Mouse (Mus musculus): ENCODE results near the gene Rassf1. TPM values are rescaled to one million over a fixed set of nuclear protein-coding genes. Genes with fewer than 3 reads are reported as not detected.
A peak's percentile ranks its signal among the peaks of the same experiment; 100 is the strongest.

Gene Rassf1
- polyA plus RNA-seq, 1 experiment, result 50.8 TPM

DNA sequence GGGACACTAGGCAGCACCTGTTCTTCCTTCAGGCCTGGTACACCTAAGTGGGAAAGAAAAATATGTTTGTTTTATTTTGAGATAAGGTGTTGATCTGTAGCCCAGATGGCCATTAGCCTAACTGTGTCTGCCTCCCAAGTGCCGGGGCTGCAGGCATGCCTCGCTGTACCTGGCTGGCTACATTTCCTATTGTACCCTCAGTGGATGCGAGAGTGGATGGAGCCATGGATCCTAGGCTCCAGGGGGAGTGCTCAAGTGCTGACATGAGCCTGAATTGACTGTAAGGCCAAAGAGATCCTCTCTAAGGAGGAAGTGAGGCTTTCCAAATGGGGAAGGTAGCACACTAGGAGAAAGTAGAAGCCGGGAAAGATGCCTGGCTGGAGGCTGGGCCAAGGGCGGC, 3.4 kb upstream of the Rassf1 start:
- Histone ChIP-seq H3K4me1 (replicated peaks; ENCODE audit: control insufficient read depth, insufficient read depth, low read length) (peaks cover 48% of the 10 kb centered on the region), H3K27ac (ENCODE audit: control insufficient read depth, insufficient read depth, low read length) (no peak overlapping the region), H3K27me3 (ENCODE audit: control insufficient read depth, insufficient read depth, low read length) (no peaks in the 10 kb centered on the region), H3K4me3 (ENCODE audit: control insufficient read depth, insufficient read depth, low read length) (no peak overlapping the region), H3K36me3 (ENCODE audit: control insufficient read depth, insufficient read depth, low read length) (no peaks in the 10 kb centered on the region)
- DNase-seq, result no peak
- TF ChIP-seq CTCF (IDR thresholded peaks at IDR 0.05; ENCODE audit: borderline replicate concordance, control insufficient read depth, extremely low read depth, insufficient read depth, low read length, poor library complexity) (no peak), POLR2A (IDR thresholded peaks at IDR 0.05; ENCODE audit: control insufficient read depth, extremely low read depth, insufficient read depth, low read length, poor library complexity) (no peak)
- WGBS, result 93% methylated on average over 5 of the region's 5 CpGs

DNA sequence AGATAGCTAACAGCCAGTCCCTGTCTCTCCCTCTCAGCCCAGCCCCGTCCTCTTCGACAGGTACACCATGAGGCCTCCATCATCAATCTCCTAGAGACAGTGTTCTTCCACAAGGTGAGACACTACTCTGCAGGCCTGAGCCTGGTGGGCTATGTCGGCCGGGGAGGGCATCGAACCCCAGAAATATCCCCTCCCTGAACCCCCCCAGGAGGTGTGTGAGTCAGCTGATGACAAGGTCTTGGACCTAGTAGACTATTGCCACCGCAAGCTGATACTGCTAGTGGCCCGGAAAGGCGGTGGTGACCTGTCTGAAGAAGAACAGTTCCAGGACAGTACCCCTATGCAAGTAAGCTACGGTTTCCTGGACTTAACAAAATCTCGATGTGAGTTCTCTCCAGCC, 2.5 kb upstream of the Rassf1 start:
- Histone ChIP-seq H3K36me3 (ENCODE audit: control insufficient read depth, insufficient read depth, low read length) (no peaks in the 10 kb centered on the region), H3K4me3 (ENCODE audit: control insufficient read depth, insufficient read depth, low read length) (no peak overlapping the region), H3K27ac (ENCODE audit: control insufficient read depth, insufficient read depth, low read length) (no peak overlapping the region), H3K4me1 (replicated peaks; ENCODE audit: control insufficient read depth, insufficient read depth, low read length) (peaks cover 57% of the 10 kb centered on the region), H3K27me3 (ENCODE audit: control insufficient read depth, insufficient read depth, low read length) (no peaks in the 10 kb centered on the region)
- no peak for DNase-seq
- no peak for TF ChIP-seq CTCF (IDR thresholded peaks at IDR 0.05; ENCODE audit: borderline replicate concordance, control insufficient read depth, extremely low read depth, insufficient read depth, low read length, poor library complexity)
- TF ChIP-seq POLR2A (IDR thresholded peaks at IDR 0.05; ENCODE audit: control insufficient read depth, extremely low read depth, insufficient read depth, low read length, poor library complexity), result no peak
- 97% methylated on average over 10 of the region's 10 CpGs for WGBS

- no peak overlapping the region for H3K4me3 ChIP-seq (ENCODE audit: control insufficient read depth, insufficient read depth, low read length)
- no peak overlapping the region for H3K27ac ChIP-seq (ENCODE audit: control insufficient read depth, insufficient read depth, low read length)
- no peak for DNase-seq
- no peaks in the 10 kb centered on the region for H3K36me3 ChIP-seq (ENCODE audit: control insufficient read depth, insufficient read depth, low read length)
- 97% methylated on average over 20 of the region's 20 CpGs for WGBS
- peaks cover 59% of the 10 kb centered on the region for H3K4me1 ChIP-seq (replicated peaks; ENCODE audit: control insufficient read depth, insufficient read depth, low read length)
- H3K27me3 ChIP-seq (ENCODE audit: control insufficient read depth, insufficient read depth, low read length), result no peaks in the 10 kb centered on the region
- TF ChIP-seq POLR2A (IDR thresholded peaks at IDR 0.05; ENCODE audit: control insufficient read depth, extremely low read depth, insufficient read depth, low read length, poor library complexity) (no peak), CTCF (IDR thresholded peaks at IDR 0.05; ENCODE audit: borderline replicate concordance, control insufficient read depth, extremely low read depth, insufficient read depth, low read length, poor library complexity) (no peak)
Measured at GRCm38 (mm10) chr9:107549297-107550074, 1.9 kb upstream of the Rassf1 start.

- no peak for DNase-seq
- Histone ChIP-seq H3K27ac (ENCODE audit: control insufficient read depth, insufficient read depth, low read length) (peak overlapping the region; percentile 70), H3K4me1 (replicated peaks; ENCODE audit: control insufficient read depth, insufficient read depth, low read length) (peaks cover 61% of the 10 kb centered on the region), H3K36me3 (ENCODE audit: control insufficient read depth, insufficient read depth, low read length) (no peaks in the 10 kb centered on the region), H3K27me3 (ENCODE audit: control insufficient read depth, insufficient read depth, low read length) (no peaks in the 10 kb centered on the region), H3K4me3 (ENCODE audit: control insufficient read depth, insufficient read depth, low read length) (peak overlapping the region; percentile 53)
- peak; percentile 13; the same call in 1 of the 2 replicates for TF ChIP-seq POLR2A (IDR thresholded peaks at IDR 0.05; ENCODE audit: control insufficient read depth, extremely low read depth, insufficient read depth, low read length, poor library complexity)
- TF ChIP-seq CTCF (IDR thresholded peaks at IDR 0.05; ENCODE audit: borderline replicate concordance, control insufficient read depth, extremely low read depth, insufficient read depth, low read length, poor library complexity), result no peak
- 61% methylated on average over 23 of the region's 23 CpGs for WGBS
Measured at GRCm38 (mm10) chr9:107550491-107551116, 751 bp upstream of the Rassf1 start.

- Histone ChIP-seq H3K27ac (ENCODE audit: control insufficient read depth, insufficient read depth, low read length) (peak overlapping the region; percentile 28; the same call in 1 of the 2 replicates), H3K27me3 (ENCODE audit: control insufficient read depth, insufficient read depth, low read length) (no peaks in the 10 kb centered on the region), H3K4me1 (replicated peaks; ENCODE audit: control insufficient read depth, insufficient read depth, low read length) (peaks cover 57% of the 10 kb centered on the region), H3K36me3 (ENCODE audit: control insufficient read depth, insufficient read depth, low read length) (no peaks in the 10 kb centered on the region; the same call in 1 of the 2 replicates), H3K4me3 (ENCODE audit: control insufficient read depth, insufficient read depth, low read length) (peak overlapping the region; percentile 53)
- DNase-seq, result no peak
- 45% methylated on average over 8 of the region's 8 CpGs for WGBS
- TF ChIP-seq CTCF (IDR thresholded peaks at IDR 0.05; ENCODE audit: borderline replicate concordance, control insufficient read depth, extremely low read depth, insufficient read depth, low read length, poor library complexity), result no peak
- no peak for TF ChIP-seq POLR2A (IDR thresholded peaks at IDR 0.05; ENCODE audit: control insufficient read depth, extremely low read depth, insufficient read depth, low read length, poor library complexity)
Measured at GRCm38 (mm10) chr9:107551890-107552355, 568 bp downstream of the Rassf1 start.

- no peaks in the 10 kb centered on the region for H3K27me3 ChIP-seq (ENCODE audit: control insufficient read depth, insufficient read depth, low read length)
- 89% methylated on average over 5 of the region's 5 CpGs for WGBS
- peaks cover 49% of the 10 kb centered on the region for H3K4me1 ChIP-seq (replicated peaks; ENCODE audit: control insufficient read depth, insufficient read depth, low read length)
- DNase-seq, result no peak
- TF ChIP-seq POLR2A (IDR thresholded peaks at IDR 0.05; ENCODE audit: control insufficient read depth, extremely low read depth, insufficient read depth, low read length, poor library complexity) (no peak), CTCF (IDR thresholded peaks at IDR 0.05; ENCODE audit: borderline replicate concordance, control insufficient read depth, extremely low read depth, insufficient read depth, low read length, poor library complexity) (no peak)
- no peak overlapping the region for H3K4me3 ChIP-seq (ENCODE audit: control insufficient read depth, insufficient read depth, low read length)
- H3K36me3 ChIP-seq (ENCODE audit: control insufficient read depth, insufficient read depth, low read length), result peaks cover 8% of the 10 kb centered on the region
- no peak overlapping the region for H3K27ac ChIP-seq (ENCODE audit: control insufficient read depth, insufficient read depth, low read length)
Measured at GRCm38 (mm10) chr9:107552690-107553393, 1.5 kb downstream of the Rassf1 start.

Data from thymus, adult 2 months (tissue).